Mouse (Mus musculus) thymus, postnatal 0 days (tissue): ENCODE data around the gene Bcat1. TPM values are rescaled to one million over a fixed set of nuclear protein-coding genes. Genes with fewer than 3 reads are reported as not detected.

Source experiments
- DNase-seq: peaks from one replicate; pipeline ENCODE4 v3.0.0-alpha.2; 2015; ENCODE audit warnings: low spot score
- polyA plus RNA-seq: library from polyadenylated mRNA; unstranded; fragments of >200 nt; fragmentation: Nextera tagmentation; extraction: Ambion mirVana; gene quantifications from 2 replicates; pipeline ENCODE4 v1.2.1, GENCODE M21; 2015

Bcat1 gene
- polyA plus RNA-seq, 1 experiment from 2014 or later, result 8.9 TPM

DNA sequence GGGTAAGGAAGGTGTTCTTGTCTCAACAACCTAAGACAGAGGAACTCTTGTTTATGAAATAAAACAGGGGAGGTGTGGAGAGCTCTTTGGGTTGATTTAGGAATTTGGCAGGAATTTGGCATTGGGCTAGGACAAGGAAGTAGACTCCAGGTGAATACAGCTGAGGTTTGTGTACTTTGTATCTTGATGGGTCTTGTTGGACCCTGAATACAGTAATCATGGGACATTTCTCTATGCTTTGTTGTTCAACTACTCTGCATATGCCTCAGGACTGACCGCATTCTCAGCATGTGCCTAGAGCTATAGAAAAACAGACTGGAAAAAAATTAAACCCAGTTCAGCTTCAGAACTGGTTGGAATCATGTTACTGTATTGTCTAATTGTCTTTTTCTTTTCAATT, 14.6 kb downstream of the Bcat1 start:
- no peak for DNase-seq

DNA sequence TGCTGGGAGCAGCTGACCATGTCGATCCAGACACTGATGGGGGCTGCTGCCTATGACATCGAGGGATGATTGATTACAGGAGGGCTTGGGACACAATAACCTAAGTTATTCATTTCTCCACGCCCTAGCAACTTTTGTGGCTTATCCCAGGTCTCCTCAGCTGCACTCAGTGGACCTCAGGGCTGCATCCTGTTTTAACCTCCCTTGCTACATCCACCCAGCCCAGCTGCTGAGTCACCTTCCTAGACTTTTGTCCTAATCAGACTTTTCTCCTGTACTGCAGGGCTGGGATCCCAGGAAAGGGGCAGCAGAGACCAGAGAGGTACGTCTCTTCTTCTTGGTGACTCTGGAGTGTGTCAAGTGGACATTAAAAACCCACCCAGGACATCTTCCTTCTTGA, 19.9 kb downstream of the Bcat1 start:
- DNase-seq, result no peak

DNA sequence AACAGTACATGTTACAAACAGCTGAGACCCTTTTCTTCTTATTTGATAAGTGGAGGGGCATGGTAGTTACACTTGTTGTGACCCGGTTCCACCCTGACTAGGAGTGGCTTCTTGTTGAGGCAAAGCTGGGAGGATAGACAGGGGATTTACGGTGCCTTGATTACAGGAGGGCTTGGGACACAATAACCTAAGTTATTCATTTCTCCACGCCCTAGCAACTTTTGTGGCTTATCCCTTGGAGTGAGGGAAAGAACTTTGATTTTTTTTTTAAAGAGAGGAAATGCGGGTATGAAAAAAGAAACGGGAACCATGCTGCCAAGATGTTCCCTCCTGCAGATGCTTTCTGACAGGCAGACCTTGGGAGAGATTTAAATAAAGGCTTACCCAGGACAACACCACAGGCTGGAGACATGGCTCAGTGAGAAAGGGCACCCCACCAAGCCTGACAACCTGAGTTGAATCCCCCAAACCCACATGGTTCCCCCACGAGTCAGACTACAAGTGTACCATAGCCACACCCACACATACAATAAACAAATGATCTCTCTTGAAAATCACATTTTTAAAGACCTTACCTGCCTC, 20.6 kb downstream of the Bcat1 start:
- DNase-seq, result no peak

DNA sequence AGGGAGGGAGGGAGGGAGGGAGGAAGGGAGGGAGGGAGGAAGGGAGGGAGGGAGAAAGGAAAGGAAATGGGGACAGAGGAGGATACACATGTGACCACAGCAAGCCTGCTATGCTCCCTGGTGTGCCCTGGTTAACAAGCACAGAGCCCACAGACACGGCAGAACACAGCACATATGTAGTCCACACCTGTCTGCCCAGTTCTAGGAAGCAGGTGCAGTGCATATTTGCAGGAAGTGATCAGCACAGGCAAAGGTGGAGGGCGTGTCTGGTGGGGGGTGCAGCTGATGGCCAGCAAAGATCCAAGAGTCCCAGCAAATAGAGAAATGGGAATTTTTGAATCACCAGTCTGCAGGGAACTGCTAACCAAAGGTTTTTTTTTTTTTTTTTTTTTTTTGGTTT, 23.3 kb downstream of the Bcat1 start:
- DNase-seq, result peak; percentile 38

GRCm38 (mm10) chr6:145050899-145051298, 25.1 kb downstream of the Bcat1 start:
- DNase-seq, result no peak

DNA sequence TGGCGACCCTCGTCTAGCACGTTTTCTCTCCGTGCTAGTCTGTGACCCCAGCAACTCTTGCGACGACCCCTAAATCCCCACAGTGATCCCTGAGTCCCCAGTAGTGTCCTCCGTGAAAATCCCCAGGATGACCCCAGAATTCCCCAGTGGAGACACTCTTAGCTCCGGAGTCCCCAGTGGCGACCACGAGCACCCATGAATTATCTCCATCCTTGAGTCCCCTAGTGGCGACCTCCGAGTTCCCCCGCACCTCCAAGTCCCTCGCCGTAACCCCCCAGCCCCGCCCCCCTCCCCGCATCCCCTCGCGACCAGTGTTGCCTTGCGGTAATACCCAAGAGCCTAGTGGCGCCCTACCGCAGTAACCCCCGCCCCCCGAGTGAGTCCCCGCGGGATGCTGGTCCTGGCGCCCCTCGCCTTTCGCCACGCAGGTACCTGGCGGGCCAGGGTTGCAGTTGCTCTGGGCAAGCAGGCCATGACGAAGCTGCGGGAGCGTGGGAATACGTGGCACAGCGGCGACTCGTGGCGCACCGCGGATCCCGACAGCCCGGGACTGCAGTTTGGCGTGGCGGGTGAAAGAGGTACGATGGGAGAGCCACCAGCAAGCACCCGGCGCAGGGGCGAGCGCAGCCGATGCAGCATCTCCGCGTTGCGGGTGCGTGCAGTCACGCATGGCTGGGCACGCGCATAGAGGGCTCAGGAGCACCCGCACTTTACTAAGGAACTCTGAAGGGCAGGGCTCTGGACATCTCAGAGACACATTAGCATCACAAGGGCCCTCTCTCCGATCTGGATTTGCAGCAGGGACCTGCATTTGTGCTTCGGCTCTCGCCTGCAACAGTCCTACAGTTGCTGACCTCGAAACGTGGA, 27.6 kb downstream of the Bcat1 start:
- no peak for DNase-seq

DNA sequence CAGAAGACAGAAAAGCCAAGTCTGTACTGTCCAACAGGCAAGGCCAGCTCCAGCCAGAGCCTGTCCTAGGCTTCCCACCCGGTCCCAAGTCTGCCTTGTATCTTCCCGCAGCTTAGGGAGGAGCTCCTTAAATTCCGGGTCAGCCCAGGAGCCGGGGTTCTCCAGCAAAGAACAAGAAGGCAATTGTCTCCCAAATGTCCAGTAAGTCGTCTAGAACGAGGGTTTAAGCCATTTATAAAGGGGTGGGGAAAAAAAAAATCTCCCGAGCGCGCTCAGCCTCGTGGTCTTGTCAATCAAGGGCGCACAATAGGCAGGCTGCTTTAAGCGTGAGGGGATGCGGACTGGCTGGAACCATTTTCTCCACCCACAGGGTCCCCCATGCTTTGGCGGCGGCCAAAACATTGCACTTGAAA, 28.5 kb downstream of the Bcat1 start:
- DNase-seq, result no peak

DNA sequence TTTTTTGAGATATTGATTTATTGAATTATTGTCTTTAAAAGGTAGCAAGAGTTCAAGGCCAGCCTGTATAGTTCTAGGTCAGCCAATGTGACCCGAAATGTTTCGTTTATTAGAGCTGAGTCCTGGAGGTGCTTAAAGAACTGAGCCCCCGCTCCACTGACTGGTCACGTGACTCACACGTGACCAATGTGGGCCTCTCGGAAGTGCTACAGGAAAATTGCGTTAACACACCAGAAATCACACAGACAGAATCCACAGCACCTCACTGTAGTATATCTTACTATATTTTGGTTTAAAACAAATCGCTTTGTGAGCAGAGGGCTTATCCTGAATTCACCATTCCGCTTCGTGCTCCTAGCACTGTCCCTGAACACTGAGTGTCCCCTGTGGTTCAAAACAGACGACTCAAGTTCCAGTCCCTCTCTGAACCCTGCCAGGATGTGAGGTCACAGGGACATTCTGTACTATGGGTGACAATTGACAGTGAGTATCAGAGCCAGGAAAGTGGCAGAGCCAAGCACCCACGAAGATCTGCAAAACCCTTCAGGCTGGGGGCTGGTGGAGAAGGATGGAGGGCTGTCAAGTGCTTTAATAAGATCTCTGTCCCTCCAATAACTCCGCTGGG, 29.6 kb downstream of the Bcat1 start:
- no peak for DNase-seq

GRCm38 (mm10) chr6:145044916-145045574, 30.9 kb downstream of the Bcat1 start:
- no peak for DNase-seq

GRCm38 (mm10) chr6:145040732-145041131, 35.3 kb downstream of the Bcat1 start:
- DNase-seq, result no peak

DNA sequence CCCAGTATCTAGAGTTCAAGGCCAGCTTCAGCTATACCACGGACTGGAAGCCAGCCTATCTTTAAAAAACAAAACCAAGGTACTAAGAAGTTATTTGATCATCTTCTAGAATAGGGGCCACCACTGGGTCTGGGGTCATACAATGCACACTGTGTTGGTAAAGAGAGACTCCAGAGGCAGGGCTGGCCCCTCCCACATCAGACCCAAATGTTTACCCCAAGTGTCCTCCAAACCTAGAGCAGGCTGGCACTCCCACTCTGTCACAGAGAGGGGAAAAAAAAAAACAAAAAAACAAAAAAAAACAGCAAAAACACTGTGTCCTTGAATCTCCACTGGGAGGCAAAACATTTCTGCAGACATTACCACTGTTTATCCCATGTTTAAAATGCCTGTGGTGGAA, 38.4 kb downstream of the Bcat1 start:
- no peak for DNase-seq

DNA sequence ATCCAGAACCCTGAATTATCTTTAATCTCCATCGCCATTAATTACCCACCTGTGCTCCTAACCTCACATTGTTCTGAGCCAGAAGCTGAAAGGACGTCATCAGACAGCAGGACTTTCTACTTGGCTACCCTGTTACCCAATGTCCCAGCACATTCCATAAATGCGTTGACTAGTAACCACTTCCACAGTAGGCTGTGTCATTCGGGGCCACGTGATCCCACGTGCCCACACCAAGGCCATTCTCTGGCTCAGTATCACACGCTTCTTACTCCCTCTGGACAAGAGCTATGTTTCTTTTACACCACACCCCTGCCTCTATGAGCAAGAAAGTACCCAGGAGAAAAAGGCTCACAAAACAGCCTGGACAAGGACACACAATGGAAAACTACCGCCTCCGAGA, 40.6 kb downstream of the Bcat1 start:
- no peak for DNase-seq

- DNase-seq, result peak; percentile 38
Measured at GRCm38 (mm10) chr6:145030587-145030986, 45.4 kb downstream of the Bcat1 start.

- no peak for DNase-seq
Measured at GRCm38 (mm10) chr6:145023990-145024389, 52.0 kb downstream of the Bcat1 start.

GRCm38 (mm10) chr6:145022966-145023725, 52.8 kb downstream of the Bcat1 start:
- peak; percentile 67 for DNase-seq

DNA sequence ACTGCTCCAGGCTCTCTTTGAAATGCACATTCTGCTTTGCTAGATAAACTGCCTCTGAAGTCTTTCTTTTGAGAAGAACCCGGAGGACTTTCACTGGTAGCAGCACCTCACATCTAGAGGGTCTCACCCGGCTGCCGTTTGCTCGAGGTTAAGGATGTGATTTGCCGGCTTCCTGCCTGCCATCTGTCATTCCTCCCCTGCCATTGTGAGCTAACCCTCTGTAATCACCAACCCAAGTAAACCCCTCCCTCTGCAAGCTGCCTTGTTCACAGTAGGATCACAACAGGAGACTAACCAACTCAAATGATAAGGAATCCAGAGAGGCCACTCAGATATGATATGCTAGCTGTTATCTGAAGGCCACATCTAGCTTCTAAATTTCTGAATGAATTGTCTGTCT, 53.6 kb downstream of the Bcat1 start:
- DNase-seq, result peak; percentile 11

DNA sequence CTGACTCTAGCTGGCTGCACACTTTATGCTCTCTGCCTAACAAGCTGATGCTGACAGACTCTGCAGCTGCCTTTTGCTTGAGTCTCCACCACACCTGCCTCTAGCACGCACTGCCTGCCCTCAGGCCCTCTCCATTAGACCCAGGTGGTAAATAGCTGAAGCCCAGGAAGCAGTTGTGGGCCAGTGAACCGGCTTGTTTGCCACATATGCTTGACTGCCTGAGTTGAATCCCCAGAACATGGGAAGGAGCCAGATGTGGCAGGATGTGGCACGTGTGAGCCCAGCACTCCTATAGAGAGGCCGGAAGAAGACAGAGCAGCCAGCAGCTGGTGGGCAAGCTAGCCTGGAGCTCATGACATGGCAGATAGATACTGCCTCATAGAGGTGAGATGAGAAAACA, 55.4 kb downstream of the Bcat1 start:
- peak; percentile 85 for DNase-seq

- DNase-seq, result no peak
Measured at GRCm38 (mm10) chr6:145018295-145018694, 57.7 kb downstream of the Bcat1 start.

GRCm38 (mm10) chr6:145017508-145017907, 58.5 kb downstream of the Bcat1 start:
- no peak for DNase-seq

- DNase-seq, result no peak
Measured at GRCm38 (mm10) chr6:145016639-145017038, 59.3 kb downstream of the Bcat1 start.

- peak; percentile 15 for DNase-seq
Measured at GRCm38 (mm10) chr6:145014944-145015343, 61.0 kb downstream of the Bcat1 start.
